Mouse (Mus musculus) heart, postnatal 36 days (tissue): Measurements from ENCODE around the gene Prph2. TPM values are rescaled to one million over a fixed set of nuclear protein-coding genes. Genes with fewer than 3 reads are reported as not detected.

Source experiments
- DNase-seq, 2 experiments: peaks; one replicate each; pipeline ENCODE4 v3.0.0; 2021 to 2022
- intact Hi-C: fragments of 180-260 bp; cut with DNase I; formaldehyde crosslinking; loops from one replicate; pipeline ENCODE4 v1.15.1; 2025
- total RNA-seq, 2 experiments: library from RNA; stranded (reverse); gene quantifications; 2 replicates each; pipeline ENCODE4 v1.2.3; 2021

The Prph2 gene
- total RNA-seq, 2 experiments from 2014 or later, result not detected

- intact Hi-C loops, result no loop called here
- DNase-seq, result no peak
These were observed 36.0 kb downstream of the Prph2 start for GRCm38 (mm10) chr17:46946276-46946675.

- DNase-seq, result no peak
- intact Hi-C loops, result no loop called here
These were observed 47.8 kb downstream of the Prph2 start for GRCm38 (mm10) chr17:46958045-46958444.

GRCm38 (mm10) chr17:46960216-46960615 lies 50.0 kb downstream of the Prph2 start:
- intact Hi-C loops, result no loop called here
- DNase-seq, result peak; percentile 18 to 24

GRCm38 (mm10) chr17:46962153-46962552 lies 51.9 kb downstream of the Prph2 start:
- intact Hi-C loops, result no loop called here
- no peak for DNase-seq

- no peak for DNase-seq
- intact Hi-C loops, result no loop called here
These were observed 52.9 kb downstream of the Prph2 start for GRCm38 (mm10) chr17:46963186-46963585.

GRCm38 (mm10) chr17:46966892-46967291 lies 56.6 kb downstream of the Prph2 start:
- intact Hi-C loops, result no loop called here

GRCm38 (mm10) chr17:46972603-46973002 lies 62.3 kb downstream of the Prph2 start:
- intact Hi-C loops, result no loop called here
- DNase-seq, result no peak

More at GRCm38 (mm10) chr17:46966892-46967291, 56.6 kb downstream of the Prph2 start:
- no peak for DNase-seq

Other genes with a start within 250 kb of the Prph2 start
- 10 to 100 TPM in 1 of 2 experiments, 1 to 10 TPM in 1; 9.5 to 10.7 TPM for gene Rrp36, start 236.1 kb upstream of the Prph2 start, total RNA-seq
- gene Mea1, start 231.7 kb upstream of the Prph2 start, total RNA-seq, result 10 to 100 TPM; 48.0 to 49.3 TPM
- 10 to 100 TPM; 85.5 to 87.7 TPM for gene Klhdc3, start 229.5 kb upstream of the Prph2 start, total RNA-seq
- gene Ppp2r5d, start 205.3 kb upstream of the Prph2 start, total RNA-seq, result 10 to 100 TPM; 33.2 TPM
- 10 to 100 TPM; 31.8 to 32.3 TPM for gene Pex6, start 199.0 kb upstream of the Prph2 start, total RNA-seq
- 1 to 10 TPM; 1.8 to 3.1 TPM for gene Gnmt, start 181.3 kb upstream of the Prph2 start, total RNA-seq
- 10 to 100 TPM; 18.4 to 19.2 TPM for gene Cnpy3, start 158.2 kb upstream of the Prph2 start, total RNA-seq
- not detected for gene Ptcra, start 146.7 kb upstream of the Prph2 start, total RNA-seq
- gene 2310039H08Rik, start 137.8 kb upstream of the Prph2 start, total RNA-seq, result 10 to 100 TPM; 25.4 to 27.6 TPM
- 10 to 100 TPM; 54.2 to 55.4 TPM for gene Rpl7l1, start 127.8 kb upstream of the Prph2 start, total RNA-seq
- 10 to 100 TPM; 14.9 to 15.3 TPM for gene Bicral, start 52.0 kb upstream of the Prph2 start, total RNA-seq
- gene Tbcc, start 19.8 kb upstream of the Prph2 start, total RNA-seq, result 10 to 100 TPM; 15.9 to 16.6 TPM
- 10 to 100 TPM; 84.2 to 89.3 TPM for gene Ubr2, start 100.1 kb downstream of the Prph2 start, total RNA-seq